Mouse (Mus musculus) yolk sac, embryonic 10.5 days (tissue): ENCODE data around the gene Gdpd1.

Source experiments
- DNase-seq: peaks from one replicate; pipeline ENCODE4 v3.0.0-alpha.2; 2017; ENCODE audit warnings: low spot score

Gdpd1 gene

DNA sequence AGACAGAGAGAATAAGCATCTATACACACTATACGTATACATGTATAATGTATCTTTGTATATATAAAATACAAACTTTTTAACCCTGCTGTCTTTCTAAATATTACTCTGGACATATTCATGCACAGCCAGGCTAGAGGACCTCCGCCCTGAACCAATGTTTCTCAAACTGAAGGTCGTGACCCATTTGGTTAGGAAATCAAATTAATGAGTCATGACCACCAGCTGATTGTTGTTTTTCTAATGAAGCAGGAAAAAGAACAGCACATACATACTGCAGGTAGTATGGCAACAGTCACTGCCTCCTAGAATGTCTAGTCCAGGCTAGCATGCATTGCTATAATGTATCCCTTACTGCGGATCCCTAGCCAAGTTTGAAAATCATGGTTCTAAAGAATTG lies 82.6 kb downstream of the Gdpd1 start:
- DNase-seq = no peak

DNA sequence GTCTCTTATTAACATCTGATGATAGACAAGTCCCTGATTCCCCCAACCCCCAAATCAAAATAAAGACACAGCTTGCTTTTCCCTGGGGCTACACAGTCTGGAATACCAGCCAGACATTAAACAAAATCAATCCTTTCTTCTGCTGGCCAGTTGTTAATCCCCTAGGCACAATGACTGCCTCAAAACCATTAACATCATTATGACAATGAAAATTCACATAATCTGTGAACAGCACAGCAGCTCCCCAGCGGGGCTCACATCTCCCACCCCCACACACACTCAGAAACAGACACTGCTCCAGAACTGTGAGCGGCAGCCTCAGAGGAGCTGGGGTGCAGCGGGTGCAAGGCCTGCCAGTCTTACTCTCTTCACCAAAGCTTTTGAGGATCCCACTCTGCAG lies 83.6 kb downstream of the Gdpd1 start:
- no peak for DNase-seq

DNA sequence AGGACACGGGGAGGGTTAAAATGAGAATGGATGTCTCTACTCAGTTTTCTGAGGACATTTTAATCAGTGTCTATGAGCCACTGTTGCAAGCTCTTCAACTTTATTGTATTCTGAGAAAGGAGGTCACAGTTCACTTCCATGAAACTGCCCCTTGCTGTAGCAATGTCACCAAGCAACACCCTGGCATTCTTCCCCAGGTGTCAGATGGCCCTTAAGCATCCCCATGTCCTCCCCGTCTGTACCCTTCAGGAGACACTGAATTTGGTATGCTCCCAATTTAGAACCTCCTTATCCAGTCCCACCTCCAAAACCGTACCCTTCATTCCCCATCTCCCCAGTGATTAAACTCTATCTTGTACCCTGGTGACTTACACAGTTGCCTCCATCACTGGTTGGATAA lies 88.9 kb downstream of the Gdpd1 start:
- DNase-seq = no peak
